Mouse (Mus musculus): ENCODE measurements around the gene AC109138.7. TPM values are rescaled to one million over a fixed set of nuclear protein-coding genes. Genes with fewer than 3 reads are reported as not detected.
A peak's percentile ranks its signal among the peaks of the same experiment; 100 is the strongest.

The AC109138.7 gene
- total RNA-seq, 1 experiment, result not detected

GRCm38 (mm10) chr19:4265956-4266355 lies 51.8 kb downstream of the AC109138.7 start:
- Histone ChIP-seq H3K4me3 (ENCODE audit: insufficient read depth in 1 of 2, low read depth in 1 of 2, low read length in 2 of 2, poor library complexity in 1 of 2, severe bottlenecking in 1 of 2) (no peak overlapping the region), H3K36me3 (ENCODE audit: control insufficient read depth, insufficient read depth, low read length, poor library complexity, severe bottlenecking) (no peaks in the 10 kb centered on the region), H3K9ac (ENCODE audit: insufficient read depth, low read depth, low read length, poor library complexity, severe bottlenecking) (0 out of 2 replicates have a peak overlapping the region, but pooled peaks have one; percentile 5), H3K27ac (ENCODE audit: insufficient read depth, low read depth, low read length, poor library complexity, severe bottlenecking) (no peak overlapping the region), H3K9me3 (ENCODE audit: control insufficient read depth, insufficient read depth, low read depth, low read length) (no peaks in the 10 kb centered on the region), H3K4me1 (ENCODE audit: control insufficient read depth in 2 of 2, insufficient read depth in 2 of 2, low read length in 2 of 2, poor library complexity in 1 of 2) (peaks cover 0 to 2% of the 10 kb centered on the region in 2 experiments; a peak in 1 of 4 replicates)
- no peak for TF ChIP-seq ZC3H11A (IDR thresholded peaks at IDR 0.05; ENCODE audit: borderline replicate concordance, low read depth, low read length)
- TF ChIP-seq HCFC1 (IDR thresholded peaks at IDR 0.05; ENCODE audit: borderline replicate concordance, insufficient read depth, low read length), result no peak
- TF ChIP-seq ZNF384 (IDR thresholded peaks at IDR 0.05; ENCODE audit: low read depth, low read length), result no peak
- no peak for TF ChIP-seq MAFK (IDR thresholded peaks at IDR 0.05; ENCODE audit: insufficient read depth, low read depth, low read length)
- no peak for TF ChIP-seq CHD2 (IDR thresholded peaks at IDR 0.05; ENCODE audit: low read depth, low read length)
- in situ Hi-C loops (cut with MboI; ENCODE audit: low sequenced_read_pairs in 2 of 2, unreplicated experiment in 2 of 2), result no loop called here
- DNase-seq (ENCODE audit: low read depth, low spot score), result no peak

GRCm38 (mm10) chr19:4268566-4269361 lies 54.6 kb downstream of the AC109138.7 start, which contains the start of gene Ssh3:
Gene Ssh3 (minus strand): TSS chr19:4269180.
- Histone ChIP-seq H3K36me3 (ENCODE audit: control insufficient read depth, insufficient read depth, low read length, poor library complexity, severe bottlenecking) (no peaks in the 10 kb centered on the region), H3K9me3 (ENCODE audit: control insufficient read depth, insufficient read depth, low read depth, low read length) (no peaks in the 10 kb centered on the region), H3K9ac (ENCODE audit: insufficient read depth, low read depth, low read length, poor library complexity, severe bottlenecking) (peak within 1 kb of the TSS; percentile 50), H3K4me3 (ENCODE audit: insufficient read depth in 1 of 2, low read depth in 1 of 2, low read length in 2 of 2, poor library complexity in 1 of 2, severe bottlenecking in 1 of 2) (peak within 1 kb of the TSS; percentile 61 to 70), H3K4me1 (ENCODE audit: control insufficient read depth in 2 of 2, insufficient read depth in 2 of 2, low read length in 2 of 2, poor library complexity in 1 of 2) (peaks cover 0 to 2% of the 10 kb centered on the region in 2 experiments; a peak in 1 of 4 replicates), H3K27ac (ENCODE audit: insufficient read depth, low read depth, low read length, poor library complexity, severe bottlenecking) (no peak within 1 kb of the TSS)
- TF ChIP-seq CHD2 (IDR thresholded peaks at IDR 0.05; ENCODE audit: low read depth, low read length) (no peak), MAFK (IDR thresholded peaks at IDR 0.05; ENCODE audit: insufficient read depth, low read depth, low read length) (no peak), ZC3H11A (IDR thresholded peaks at IDR 0.05; ENCODE audit: borderline replicate concordance, low read depth, low read length) (no peak), ZNF384 (IDR thresholded peaks at IDR 0.05; ENCODE audit: low read depth, low read length) (no peak), HCFC1 (IDR thresholded peaks at IDR 0.05; ENCODE audit: borderline replicate concordance, insufficient read depth, low read length) (no peak)
- DNase-seq (ENCODE audit: low read depth, low spot score), result peak; percentile 31
- in situ Hi-C loops (cut with MboI; ENCODE audit: low sequenced_read_pairs in 2 of 2, unreplicated experiment in 2 of 2), result no loop called here

GRCm38 (mm10) chr19:4270187-4270586 lies 56.0 kb downstream of the AC109138.7 start:
- TF ChIP-seq HCFC1 (IDR thresholded peaks at IDR 0.05; ENCODE audit: borderline replicate concordance, insufficient read depth, low read length) (no peak), ZC3H11A (IDR thresholded peaks at IDR 0.05; ENCODE audit: borderline replicate concordance, low read depth, low read length) (no peak), CHD2 (IDR thresholded peaks at IDR 0.05; ENCODE audit: low read depth, low read length) (no peak), ZNF384 (IDR thresholded peaks at IDR 0.05; ENCODE audit: low read depth, low read length) (no peak), MAFK (IDR thresholded peaks at IDR 0.05; ENCODE audit: insufficient read depth, low read depth, low read length) (no peak)

GRCm38 (mm10) chr19:4270972-4271371 lies 56.8 kb downstream of the AC109138.7 start:
- no peak for DNase-seq (ENCODE audit: low read depth, low spot score)
- Histone ChIP-seq H3K9me3 (ENCODE audit: control insufficient read depth, insufficient read depth, low read depth, low read length) (no peaks in the 10 kb centered on the region), H3K9ac (ENCODE audit: insufficient read depth, low read depth, low read length, poor library complexity, severe bottlenecking) (no peak overlapping the region), H3K4me3 (ENCODE audit: insufficient read depth in 1 of 2, low read depth in 1 of 2, low read length in 2 of 2, poor library complexity in 1 of 2, severe bottlenecking in 1 of 2) (no peak overlapping the region), H3K36me3 (ENCODE audit: control insufficient read depth, insufficient read depth, low read length, poor library complexity, severe bottlenecking) (no peaks in the 10 kb centered on the region), H3K27ac (ENCODE audit: insufficient read depth, low read depth, low read length, poor library complexity, severe bottlenecking) (no peak overlapping the region), H3K4me1 (ENCODE audit: control insufficient read depth in 2 of 2, insufficient read depth in 2 of 2, low read length in 2 of 2, poor library complexity in 1 of 2) (peaks cover 0 to 2% of the 10 kb centered on the region in 2 experiments; a peak in 1 of 4 replicates)
- no peak for TF ChIP-seq ZNF384 (IDR thresholded peaks at IDR 0.05; ENCODE audit: low read depth, low read length)
- TF ChIP-seq ZC3H11A (IDR thresholded peaks at IDR 0.05; ENCODE audit: borderline replicate concordance, low read depth, low read length), result no peak
- no peak for TF ChIP-seq CHD2 (IDR thresholded peaks at IDR 0.05; ENCODE audit: low read depth, low read length)
- TF ChIP-seq MAFK (IDR thresholded peaks at IDR 0.05; ENCODE audit: insufficient read depth, low read depth, low read length), result no peak
- TF ChIP-seq HCFC1 (IDR thresholded peaks at IDR 0.05; ENCODE audit: borderline replicate concordance, insufficient read depth, low read length), result no peak
- in situ Hi-C loops (cut with MboI; ENCODE audit: low sequenced_read_pairs in 2 of 2, unreplicated experiment in 2 of 2), result no loop called here

More at GRCm38 (mm10) chr19:4270187-4270586, 56.0 kb downstream of the AC109138.7 start:
- Histone ChIP-seq H3K9me3 (ENCODE audit: control insufficient read depth, insufficient read depth, low read depth, low read length) (no peaks in the 10 kb centered on the region), H3K36me3 (ENCODE audit: control insufficient read depth, insufficient read depth, low read length, poor library complexity, severe bottlenecking) (no peaks in the 10 kb centered on the region), H3K27ac (ENCODE audit: insufficient read depth, low read depth, low read length, poor library complexity, severe bottlenecking) (no peak overlapping the region), H3K4me3 (ENCODE audit: insufficient read depth in 1 of 2, low read depth in 1 of 2, low read length in 2 of 2, poor library complexity in 1 of 2, severe bottlenecking in 1 of 2) (no peak overlapping the region), H3K4me1 (ENCODE audit: control insufficient read depth in 2 of 2, insufficient read depth in 2 of 2, low read length in 2 of 2, poor library complexity in 1 of 2) (peaks cover 0 to 2% of the 10 kb centered on the region in 2 experiments; a peak in 1 of 4 replicates), H3K9ac (ENCODE audit: insufficient read depth, low read depth, low read length, poor library complexity, severe bottlenecking) (no peak overlapping the region)
- DNase-seq (ENCODE audit: low read depth, low spot score), result no peak
- in situ Hi-C loops (cut with MboI; ENCODE audit: low sequenced_read_pairs in 2 of 2, unreplicated experiment in 2 of 2), result no loop called here
